Mouse (Mus musculus) spleen, adult 2 months (tissue): ENCODE results near the gene Iqgap3.

Experiments
- CTCF ChIP-seq: fragments of 200-500 bp; IDR thresholded peaks from 2 replicates; pipeline ENCODE4 v1.5.1; 2011; ENCODE audit warnings: mild to moderate bottlenecking, inconsistent platforms; ENCODE audit not compliant: insufficient read depth, insufficient read length, insufficient replicate concordance; ENCODE audit errors: extremely low read depth
- POLR2A ChIP-seq: fragments of 200-500 bp; IDR thresholded peaks from 2 replicates; pipeline ENCODE4 v1.6.1; 2011; ENCODE audit warnings: low read depth, low read length, inconsistent platforms

- TF ChIP-seq POLR2A (no peak), CTCF (no peak)
Measured at GRCm38 (mm10) chr3:88102611-88103010, 20.8 kb downstream of the Iqgap3 start.
